Mouse (Mus musculus) stomach, postnatal 0 days (tissue): ENCODE data around the gene Ly86. TPM values are rescaled to one million over a fixed set of nuclear protein-coding genes. Genes with fewer than 3 reads are reported as not detected.

ENCODE experiments used
- ATAC-seq: fragments of 200-750 bp; cut with Nextera tagmentation; 2 replicates; pipeline ENCODE4 v1.8.0; 2017; ENCODE audit not compliant: low FRiP score, low TSS enrichment
- DNase-seq: peaks from one replicate; pipeline ENCODE4 v3.0.0-alpha.2; 2016; ENCODE audit warnings: low spot score
- H3K27ac ChIP-seq: fragments of 300-500 bp; sonication (generic); replicated peaks from 2 replicates; pipeline ENCODE4 v1.5.1; 2014; ENCODE audit warnings: mild to moderate bottlenecking, control low read depth
- H3K27me3 ChIP-seq: fragments of 300-500 bp; sonication (generic); 2 replicates; pipeline ENCODE4 v1.6.1; 2014; ENCODE audit warnings: low read length; ENCODE audit not compliant: control insufficient read depth, insufficient read depth
- H3K36me3 ChIP-seq: fragments of 300-500 bp; sonication (generic); 2 replicates; pipeline ENCODE4 v1.6.1; 2014; ENCODE audit warnings: low read length, mixed read lengths; ENCODE audit not compliant: control insufficient read depth, insufficient read depth
- H3K4me1 ChIP-seq: fragments of 300-500 bp; sonication (generic); replicated peaks from 2 replicates; pipeline ENCODE4 v1.6.1; 2014; ENCODE audit warnings: antibody characterized with exemption; ENCODE audit not compliant: control insufficient read depth, insufficient read depth
- H3K4me2 ChIP-seq: fragments of 300-500 bp; sonication (generic); replicated peaks from 2 replicates; pipeline ENCODE4 v1.6.1; 2014; ENCODE audit warnings: low read depth, mild to moderate bottlenecking, control low read depth, moderate library complexity
- H3K4me3 ChIP-seq: fragments of 300-500 bp; sonication (generic); 2 replicates; pipeline ENCODE4 v1.5.1; 2014; ENCODE audit warnings: low read depth, low read length, control low read depth
- H3K9ac ChIP-seq: fragments of 300-500 bp; sonication (generic); 2 replicates; pipeline ENCODE4 v1.6.1; 2014; ENCODE audit warnings: mild to moderate bottlenecking, low read length, control low read depth, mixed read lengths
- H3K9me3 ChIP-seq: fragments of 300-500 bp; sonication (generic); 2 replicates; pipeline ENCODE4 v1.6.1; 2016; ENCODE audit warnings: low read length; ENCODE audit not compliant: control insufficient read depth
- CTCF ChIP-seq: IDR thresholded peaks from 2 replicates; pipeline ENCODE4 v1.5.1; 2016; ENCODE audit warnings: antibody characterized with exemption, low read depth, mild to moderate bottlenecking, moderate library complexity
- EP300 ChIP-seq: optimal IDR thresholded peaks from 2 replicates; pipeline ENCODE3; 2016; ENCODE audit warnings: antibody characterized with exemption
- WGBS: fragments of 180-500 bp; shearing (Covaris S2); extraction: QIAGEN DNeasy Blood & Tissue Kit; methylation state at CpG from one replicate; pipeline ENCODE4 v1.1.7; 2014; 5-methylcytosine and 5-hydroxymethylcytosine counted together
- polyA plus RNA-seq: library from polyadenylated mRNA; unstranded; fragments of >200 nt; fragmentation: Nextera tagmentation; extraction: Ambion mirVana; gene quantifications from 2 replicates; pipeline ENCODE4 v1.2.1, GENCODE M21; 2015

The Ly86 gene
- 7.4 TPM in 2 replicates for polyA plus RNA-seq

GRCm38 (mm10) chr13:37344909-37345772 lies at the start of gene Ly86:
Gene Ly86, plus strand, starts transcription at chr13:37345208.
- no peak for ATAC-seq
- 89% methylated on average over 28 of the region's 28 CpGs for WGBS

GRCm38 (mm10) chr13:37297886-37298285 lies 47.1 kb upstream of the Ly86 start:
- no peaks in the 10 kb centered on the region for H3K27me3 ChIP-seq
- ATAC-seq: no peak
- H3K4me3 ChIP-seq: no peak overlapping the region
- no peak overlapping the region for H3K9ac ChIP-seq
- 63% methylated on average over 5 of the region's 5 CpGs for WGBS
- DNase-seq: no peak
- no peak overlapping the region for H3K27ac ChIP-seq
- no peak overlapping the region for H3K4me2 ChIP-seq
- H3K4me1 ChIP-seq: no peaks in the 10 kb centered on the region
- TF ChIP-seq EP300: no peak
- no peak for TF ChIP-seq CTCF
- no peaks in the 10 kb centered on the region for H3K9me3 ChIP-seq
- no peaks in the 10 kb centered on the region for H3K36me3 ChIP-seq

More at GRCm38 (mm10) chr13:37344909-37345772, at the start of gene Ly86:
- DNase-seq: no peak
- H3K9ac ChIP-seq: no peak within 1 kb of the TSS
- no peak within 1 kb of the TSS for H3K4me2 ChIP-seq
- TF ChIP-seq CTCF (no peak), EP300 (no peak)
- H3K4me3 ChIP-seq: no peak within 1 kb of the TSS
- H3K27me3 ChIP-seq: no peaks in the 10 kb centered on the region
- no peaks in the 10 kb centered on the region for H3K36me3 ChIP-seq
- H3K27ac ChIP-seq: no peak within 1 kb of the TSS
- no peaks in the 10 kb centered on the region for H3K9me3 ChIP-seq
- H3K4me1 ChIP-seq: no peaks in the 10 kb centered on the region

- no peaks in the 10 kb centered on the region for H3K36me3 ChIP-seq
- H3K9me3 ChIP-seq: no peaks in the 10 kb centered on the region
- no peaks in the 10 kb centered on the region for H3K4me1 ChIP-seq
- no peak overlapping the region for H3K4me2 ChIP-seq
- no peak overlapping the region for H3K4me3 ChIP-seq
- TF ChIP-seq CTCF (no peak), EP300 (no peak)
- no peak overlapping the region for H3K9ac ChIP-seq
- no peak for DNase-seq
- H3K27me3 ChIP-seq: no peaks in the 10 kb centered on the region
- no peak for ATAC-seq
- WGBS: 18% methylated on average over 1 of the region's 1 CpGs
- H3K27ac ChIP-seq: no peak overlapping the region
Observed at GRCm38 (mm10) chr13:37298856-37299255, 46.2 kb upstream of the Ly86 start.

GRCm38 (mm10) chr13:37302877-37303276 lies 42.1 kb upstream of the Ly86 start:
- Histone ChIP-seq H3K9ac (no peak overlapping the region), H3K4me2 (no peak overlapping the region), H3K9me3 (no peaks in the 10 kb centered on the region), H3K27me3 (no peaks in the 10 kb centered on the region), H3K27ac (no peak overlapping the region), H3K36me3 (no peaks in the 10 kb centered on the region), H3K4me3 (no peak overlapping the region), H3K4me1 (no peaks in the 10 kb centered on the region)
- TF ChIP-seq EP300 (no peak), CTCF (no peak)
- WGBS: 42% methylated on average over 5 of the region's 5 CpGs
- DNase-seq (no peak), ATAC-seq (no peak)

- DNase-seq (no peak), ATAC-seq (no peak)
- WGBS: 61% methylated on average over 4 of the region's 4 CpGs
- Histone ChIP-seq H3K9me3 (no peaks in the 10 kb centered on the region), H3K27me3 (no peaks in the 10 kb centered on the region), H3K27ac (no peak overlapping the region), H3K4me3 (no peak overlapping the region), H3K9ac (no peak overlapping the region), H3K36me3 (no peaks in the 10 kb centered on the region), H3K4me2 (no peak overlapping the region), H3K4me1 (peaks cover 2% of the 10 kb centered on the region; the same call in 1 of the 2 replicates)
- TF ChIP-seq CTCF: no peak
- no peak for TF ChIP-seq EP300
Observed at GRCm38 (mm10) chr13:37308006-37308405, 37.0 kb upstream of the Ly86 start.

GRCm38 (mm10) chr13:37309296-37309695 lies 35.7 kb upstream of the Ly86 start:
- Histone ChIP-seq H3K4me3 (no peak overlapping the region), H3K27me3 (no peaks in the 10 kb centered on the region), H3K4me2 (no peak overlapping the region), H3K9me3 (no peaks in the 10 kb centered on the region), H3K4me1 (peaks cover 2% of the 10 kb centered on the region; the same call in 1 of the 2 replicates), H3K9ac (no peak overlapping the region), H3K36me3 (no peaks in the 10 kb centered on the region), H3K27ac (no peak overlapping the region)
- TF ChIP-seq CTCF: no peak
- TF ChIP-seq EP300: no peak
- ATAC-seq: no peak
- 34% methylated on average over 5 of the region's 5 CpGs for WGBS
- DNase-seq: no peak
